Mouse (Mus musculus) bone marrow, adult 2 months (tissue): ENCODE measurements around the gene Eif4a2.

Experiments used
- CTCF ChIP-seq: fragments of 200-500 bp; IDR thresholded peaks from 2 replicates; pipeline ENCODE4 v1.5.1; 2011; ENCODE audit warnings: low read length, control low read depth; ENCODE audit not compliant: control insufficient read depth, insufficient read depth
- POLR2A ChIP-seq: fragments of 200-500 bp; IDR thresholded peaks from 2 replicates; pipeline ENCODE4 v1.6.1; 2011; ENCODE audit warnings: low read depth, mild to moderate bottlenecking, control low read depth, low read length, borderline replicate concordance; ENCODE audit not compliant: control insufficient read depth

DNA sequence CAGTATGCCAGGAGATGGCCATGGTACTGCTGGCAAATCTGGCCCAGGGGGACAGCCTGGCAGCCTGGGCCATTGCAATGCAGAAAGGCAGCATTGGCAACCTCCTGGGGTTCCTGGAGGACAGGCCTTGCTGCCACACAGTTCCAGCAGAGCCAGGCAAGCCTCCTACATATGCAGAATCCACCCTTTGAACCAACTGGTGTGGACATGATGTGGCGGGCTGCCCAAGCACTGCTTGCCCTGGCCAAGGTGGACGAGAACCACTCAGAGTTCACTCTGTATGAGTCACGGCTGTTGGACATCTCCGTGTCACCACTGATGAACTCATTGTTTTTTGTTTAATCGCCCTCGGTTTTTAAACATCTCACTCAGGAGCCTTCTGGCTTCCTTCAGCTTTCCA is 13.1 kb upstream of the Eif4a2 start:
- TF ChIP-seq CTCF: no peak
- no peak for TF ChIP-seq POLR2A
